Mouse (Mus musculus) stomach, embryonic 14.5 days (tissue): ENCODE measurements around the gene Cadps2. TPM values are rescaled to one million over a fixed set of nuclear protein-coding genes. Genes with fewer than 3 reads are reported as not detected.

Source experiments
- ATAC-seq: fragments of 200-750 bp; cut with Nextera tagmentation; 2 replicates; pipeline ENCODE4 v1.8.0; 2017; ENCODE audit warnings: low read depth, moderate TSS enrichment; ENCODE audit not compliant: insufficient number of reproducible peaks, insufficient read depth, low FRiP score
- H3K27ac ChIP-seq: fragments of 300-500 bp; sonication (generic); 2 replicates; pipeline ENCODE4 v1.5.1; 2014; ENCODE audit warnings: mild to moderate bottlenecking, low read length, moderate library complexity, mixed read lengths
- H3K27me3 ChIP-seq: fragments of 300-500 bp; sonication (generic); 2 replicates; pipeline ENCODE4 v1.6.1; 2014; ENCODE audit warnings: low read length, control low read depth, mixed read lengths; ENCODE audit not compliant: control insufficient read depth, insufficient read depth
- H3K36me3 ChIP-seq: fragments of 300-500 bp; sonication (generic); 2 replicates; pipeline ENCODE4 v1.6.1; 2014; ENCODE audit warnings: mild to moderate bottlenecking, control low read depth, low read length, moderate library complexity, mixed read lengths; ENCODE audit not compliant: control insufficient read depth, insufficient read depth
- H3K4me1 ChIP-seq: fragments of 300-500 bp; sonication (generic); 2 replicates; pipeline ENCODE4 v1.6.1; 2014; ENCODE audit warnings: low read length, control low read depth, mixed read lengths; ENCODE audit not compliant: control insufficient read depth, insufficient read depth
- H3K4me2 ChIP-seq: fragments of 300-500 bp; sonication (generic); replicated peaks from 2 replicates; pipeline ENCODE4 v1.6.1; 2014; ENCODE audit warnings: low read depth, low read length, control low read depth
- H3K4me3 ChIP-seq: fragments of 300-500 bp; sonication (generic); 2 replicates; pipeline ENCODE4 v1.5.1; 2014; ENCODE audit warnings: low read depth, low read length, control low read depth
- H3K9ac ChIP-seq: fragments of 300-500 bp; sonication (generic); replicated peaks from 2 replicates; pipeline ENCODE4 v1.6.1; 2014; ENCODE audit warnings: low read depth, mild to moderate bottlenecking, control low read depth, low read length, moderate library complexity, mixed read lengths
- H3K9me3 ChIP-seq: fragments of 300-500 bp; sonication (generic); 2 replicates; pipeline ENCODE4 v1.6.1; 2016; ENCODE audit warnings: low read depth, low read length, control low read depth; ENCODE audit not compliant: control insufficient read depth
- WGBS: fragments of 180-500 bp; shearing (Covaris S2); extraction: QIAGEN DNeasy Blood & Tissue Kit; methylation state at CpG from one replicate; pipeline ENCODE4 v1.1.7; 2014; 5-methylcytosine and 5-hydroxymethylcytosine counted together
- polyA plus RNA-seq: library from polyadenylated mRNA; unstranded; fragments of >200 nt; fragmentation: Nextera tagmentation; extraction: Ambion mirVana; gene quantifications from 2 replicates; pipeline ENCODE4 v1.2.1, GENCODE M21; 2014

Gene Cadps2
- polyA plus RNA-seq, 1 experiment from 2014 or later = 2.4 TPM

- Histone ChIP-seq H3K4me1 (no peaks in the 10 kb centered on the region), H3K27ac (no peak overlapping the region), H3K4me2 (no peak overlapping the region), H3K9ac (no peak overlapping the region), H3K4me3 (no peak overlapping the region), H3K36me3 (no peaks in the 10 kb centered on the region), H3K9me3 (no peaks in the 10 kb centered on the region), H3K27me3 (peaks cover 66% of the 10 kb centered on the region)
- WGBS = 1% methylated on average over 15 of the region's 15 CpGs
- ATAC-seq = no peak
These were observed 595.1 kb downstream of the Cadps2 start for GRCm38 (mm10) chr6:23243821-23244760.

Other genes with a start within 250 kb of the Cadps2 start
- not detected in 2 replicates for gene Rnf133, start 189.1 kb downstream of the Cadps2 start, polyA plus RNA-seq
- gene Rnf148, start 184.3 kb downstream of the Cadps2 start, polyA plus RNA-seq = not detected in 2 replicates
- not detected in 2 replicates for gene Tas2r118, start 130.6 kb upstream of the Cadps2 start, polyA plus RNA-seq